Mouse (Mus musculus): ENCODE results near the gene Fkbp9. TPM values are rescaled to one million over a fixed set of nuclear protein-coding genes. Genes with fewer than 3 reads are reported as not detected.

The Fkbp9 gene
- polyA plus RNA-seq, 1 experiment, result 19.7 TPM

DNA sequence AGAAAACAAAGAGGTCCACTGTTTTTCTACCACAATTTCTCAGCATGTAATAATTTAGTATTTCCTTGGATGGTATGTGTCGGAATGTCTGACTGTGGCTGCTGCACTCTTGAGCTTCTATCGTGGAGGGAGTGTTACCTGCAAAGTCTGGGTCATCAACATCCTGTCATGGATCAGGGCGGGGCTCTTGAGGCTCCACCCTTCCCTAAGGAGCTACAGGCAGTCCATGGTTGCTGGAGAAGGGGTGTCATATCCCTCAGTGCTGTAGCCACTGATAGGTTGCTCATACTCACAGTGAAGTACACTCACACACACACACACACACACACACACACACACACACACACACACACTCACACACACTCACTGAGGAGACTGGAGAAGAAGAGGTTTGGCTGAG, 6.2 kb upstream of the Fkbp9 start:
- Histone ChIP-seq H3K4me3 (replicated peaks; ENCODE audit: insufficient read depth, low read depth, low read length) (no peak overlapping the region), H3K27ac (ENCODE audit: insufficient read depth, low read length) (no peak overlapping the region), H3K4me1 (ENCODE audit: control insufficient read depth, insufficient read depth, low read length) (no peaks in the 10 kb centered on the region), H3K27me3 (ENCODE audit: control insufficient read depth, insufficient read depth, low read length) (no peaks in the 10 kb centered on the region)
- TF ChIP-seq CTCF (IDR thresholded peaks at IDR 0.05; ENCODE audit: borderline replicate concordance, insufficient read depth, low read depth, low read length) (no peak), POLR2A (IDR thresholded peaks at IDR 0.05; ENCODE audit: borderline replicate concordance, insufficient read depth, low read length) (no peak)
- DNase-seq, result no peak
- WGBS, result 59% methylated on average over 3 of the region's 3 CpGs

DNA sequence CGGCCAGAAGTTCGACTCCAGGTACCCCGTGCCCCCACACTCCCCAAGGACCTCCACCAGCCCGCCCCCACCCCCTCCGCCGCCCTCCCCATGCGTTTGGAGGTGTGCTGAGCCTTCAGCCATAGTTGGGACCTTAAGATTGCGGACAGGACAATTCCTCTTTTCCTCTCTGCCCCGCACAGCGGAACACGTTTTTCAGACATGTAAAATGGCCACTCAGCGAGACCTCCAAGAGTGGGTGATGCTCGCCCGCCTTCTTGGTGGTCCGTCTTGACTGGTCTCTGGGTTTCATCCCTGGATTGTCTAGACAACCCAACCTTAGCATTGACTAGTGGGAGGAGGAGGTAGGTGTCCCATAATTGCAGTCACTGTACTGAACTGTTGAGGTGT, 543 bp downstream of the Fkbp9 start:
- Histone ChIP-seq H3K27me3 (ENCODE audit: control insufficient read depth, insufficient read depth, low read length) (no peaks in the 10 kb centered on the region), H3K4me3 (replicated peaks; ENCODE audit: insufficient read depth, low read depth, low read length) (peak overlapping the region; percentile 6), H3K4me1 (ENCODE audit: control insufficient read depth, insufficient read depth, low read length) (no peaks in the 10 kb centered on the region), H3K27ac (ENCODE audit: insufficient read depth, low read length) (no peak overlapping the region)
- 9% methylated on average over 15 of the region's 15 CpGs for WGBS
- TF ChIP-seq POLR2A (IDR thresholded peaks at IDR 0.05; ENCODE audit: borderline replicate concordance, insufficient read depth, low read length) (no peak), CTCF (IDR thresholded peaks at IDR 0.05; ENCODE audit: borderline replicate concordance, insufficient read depth, low read depth, low read length) (no peak)
- no peak for DNase-seq

DNA sequence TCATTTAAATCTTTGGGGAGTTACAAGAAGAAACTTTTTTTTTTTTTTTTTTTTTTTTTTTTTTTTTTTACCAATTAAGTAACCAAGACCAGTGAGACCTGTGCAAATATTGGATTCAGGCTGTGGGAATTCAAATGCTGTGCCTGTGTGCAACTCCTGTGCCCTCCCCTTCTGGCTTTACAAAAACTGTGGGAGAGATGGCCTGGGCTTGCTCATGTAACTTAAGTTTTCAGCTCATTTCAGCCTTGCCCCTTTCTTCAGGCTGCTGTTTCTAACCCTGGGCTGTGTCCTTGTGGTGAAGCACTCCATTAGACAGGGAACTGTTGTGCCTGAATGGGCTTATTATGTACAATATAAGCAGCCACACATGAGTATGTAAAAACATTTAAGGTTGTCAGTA, 971 bp downstream of the Fkbp9 start:
- no peak overlapping the region for H3K27ac ChIP-seq (ENCODE audit: insufficient read depth, low read length)
- H3K27me3 ChIP-seq (ENCODE audit: control insufficient read depth, insufficient read depth, low read length), result no peaks in the 10 kb centered on the region
- H3K4me3 ChIP-seq (replicated peaks; ENCODE audit: insufficient read depth, low read depth, low read length), result no peak overlapping the region
- no peak for DNase-seq
- H3K4me1 ChIP-seq (ENCODE audit: control insufficient read depth, insufficient read depth, low read length), result no peaks in the 10 kb centered on the region
- TF ChIP-seq CTCF (IDR thresholded peaks at IDR 0.05; ENCODE audit: borderline replicate concordance, insufficient read depth, low read depth, low read length) (no peak), POLR2A (IDR thresholded peaks at IDR 0.05; ENCODE audit: borderline replicate concordance, insufficient read depth, low read length) (no peak)

DNA sequence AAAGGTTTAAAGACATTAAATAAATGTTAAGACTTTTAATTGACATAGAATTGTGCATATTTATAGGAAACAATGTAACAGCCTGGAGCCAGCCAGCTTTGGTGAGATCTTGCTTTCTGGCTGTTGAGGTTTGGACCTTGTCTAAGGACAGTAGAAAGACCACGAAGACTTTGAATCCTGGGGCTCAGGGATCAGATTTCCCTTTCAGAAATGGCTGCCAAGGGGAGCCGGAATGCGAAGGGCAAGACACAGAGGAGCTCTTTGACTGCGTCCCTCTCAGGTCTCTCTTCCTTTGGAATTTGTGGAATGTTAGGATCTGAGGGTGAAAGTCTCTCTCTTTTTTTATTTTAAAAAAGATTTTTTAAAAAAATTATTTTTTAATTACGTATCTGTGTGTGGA, 2.9 kb downstream of the Fkbp9 start:
- WGBS, result 71% methylated on average over 5 of the region's 5 CpGs
- H3K4me1 ChIP-seq (ENCODE audit: control insufficient read depth, insufficient read depth, low read length), result no peaks in the 10 kb centered on the region
- H3K27ac ChIP-seq (ENCODE audit: insufficient read depth, low read length), result no peak overlapping the region
- no peaks in the 10 kb centered on the region for H3K27me3 ChIP-seq (ENCODE audit: control insufficient read depth, insufficient read depth, low read length)
- TF ChIP-seq POLR2A (IDR thresholded peaks at IDR 0.05; ENCODE audit: borderline replicate concordance, insufficient read depth, low read length) (no peak), CTCF (IDR thresholded peaks at IDR 0.05; ENCODE audit: borderline replicate concordance, insufficient read depth, low read depth, low read length) (no peak)
- no peak for DNase-seq
- no peak overlapping the region for H3K4me3 ChIP-seq (replicated peaks; ENCODE audit: insufficient read depth, low read depth, low read length)

DNA sequence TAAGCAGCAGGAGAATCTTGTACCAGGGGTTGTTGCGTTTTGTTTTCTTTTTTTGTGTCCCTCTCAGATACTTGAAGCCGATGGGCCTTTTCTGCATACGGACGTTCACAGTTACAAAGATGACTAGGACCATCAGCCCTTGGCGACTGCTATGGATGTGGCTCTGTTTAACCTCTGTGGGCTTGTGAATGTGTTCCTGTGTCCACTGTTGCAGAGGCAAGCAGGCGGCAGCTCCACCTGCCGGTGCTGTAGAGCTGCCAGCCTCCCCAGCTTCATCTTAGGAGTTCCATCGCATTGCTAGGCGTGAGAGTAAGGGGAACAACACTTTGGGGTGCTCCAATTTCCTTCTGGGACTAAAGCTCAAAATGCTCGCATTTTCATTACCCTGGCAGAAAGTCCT, 3.7 kb downstream of the Fkbp9 start:
- no peak for DNase-seq
- no peaks in the 10 kb centered on the region for H3K27me3 ChIP-seq (ENCODE audit: control insufficient read depth, insufficient read depth, low read length)
- no peak overlapping the region for H3K27ac ChIP-seq (ENCODE audit: insufficient read depth, low read length)
- H3K4me1 ChIP-seq (ENCODE audit: control insufficient read depth, insufficient read depth, low read length), result no peaks in the 10 kb centered on the region
- H3K4me3 ChIP-seq (replicated peaks; ENCODE audit: insufficient read depth, low read depth, low read length), result no peak overlapping the region
- no peak; the same call in 1 of the 2 replicates for TF ChIP-seq CTCF (IDR thresholded peaks at IDR 0.05; ENCODE audit: borderline replicate concordance, insufficient read depth, low read depth, low read length)
- no peak for TF ChIP-seq POLR2A (IDR thresholded peaks at IDR 0.05; ENCODE audit: borderline replicate concordance, insufficient read depth, low read length)
- 70% methylated on average over 10 of the region's 10 CpGs for WGBS

DNA sequence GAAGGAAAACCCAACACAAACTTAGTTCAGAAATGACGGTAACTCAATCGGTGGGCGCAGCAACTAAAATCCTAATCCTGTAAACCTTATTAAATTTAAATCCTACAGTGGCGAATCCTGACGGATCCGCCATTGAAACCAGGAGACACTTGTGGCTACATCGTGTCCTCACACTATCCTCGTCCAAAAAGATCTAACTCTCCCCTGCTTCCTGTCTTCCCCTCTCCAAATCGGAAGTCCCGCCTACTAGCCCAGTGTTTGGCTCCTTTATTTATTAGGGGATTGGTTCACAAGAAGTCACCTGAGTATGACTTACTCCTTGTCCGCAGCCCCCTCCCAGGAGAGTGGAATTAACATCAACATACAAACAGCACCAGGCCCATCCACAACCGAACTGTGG, 5.3 kb downstream of the Fkbp9 start:
- Histone ChIP-seq H3K4me3 (replicated peaks; ENCODE audit: insufficient read depth, low read depth, low read length) (no peak overlapping the region), H3K27me3 (ENCODE audit: control insufficient read depth, insufficient read depth, low read length) (no peaks in the 10 kb centered on the region), H3K4me1 (ENCODE audit: control insufficient read depth, insufficient read depth, low read length) (no peaks in the 10 kb centered on the region), H3K27ac (ENCODE audit: insufficient read depth, low read length) (no peak overlapping the region)
- WGBS, result 96% methylated on average over 12 of the region's 12 CpGs
- no peak for DNase-seq
- no peak for TF ChIP-seq POLR2A (IDR thresholded peaks at IDR 0.05; ENCODE audit: borderline replicate concordance, insufficient read depth, low read length)
- no peak for TF ChIP-seq CTCF (IDR thresholded peaks at IDR 0.05; ENCODE audit: borderline replicate concordance, insufficient read depth, low read depth, low read length)

DNA sequence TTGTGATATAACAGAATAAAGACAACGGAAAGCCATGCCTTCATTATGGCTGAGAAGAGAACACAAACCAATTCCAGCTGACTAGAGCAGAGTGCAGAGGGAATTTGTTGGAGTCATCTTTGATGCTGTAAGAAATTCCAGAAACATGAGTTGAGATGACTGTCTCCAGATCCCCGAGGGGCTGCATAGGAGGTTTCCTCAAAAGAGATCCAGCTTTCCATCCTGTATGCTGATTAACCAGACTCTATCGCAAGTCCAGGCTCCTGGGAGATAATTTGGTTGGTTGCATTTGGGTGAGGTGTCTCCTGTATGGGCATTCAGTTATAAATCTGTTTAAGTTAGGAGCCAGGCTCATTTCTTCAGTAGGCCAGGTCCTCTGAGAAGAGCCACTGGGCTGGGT, 5.8 kb downstream of the Fkbp9 start:
- 89% methylated on average over 3 of the region's 3 CpGs for WGBS
- DNase-seq, result no peak

DNA sequence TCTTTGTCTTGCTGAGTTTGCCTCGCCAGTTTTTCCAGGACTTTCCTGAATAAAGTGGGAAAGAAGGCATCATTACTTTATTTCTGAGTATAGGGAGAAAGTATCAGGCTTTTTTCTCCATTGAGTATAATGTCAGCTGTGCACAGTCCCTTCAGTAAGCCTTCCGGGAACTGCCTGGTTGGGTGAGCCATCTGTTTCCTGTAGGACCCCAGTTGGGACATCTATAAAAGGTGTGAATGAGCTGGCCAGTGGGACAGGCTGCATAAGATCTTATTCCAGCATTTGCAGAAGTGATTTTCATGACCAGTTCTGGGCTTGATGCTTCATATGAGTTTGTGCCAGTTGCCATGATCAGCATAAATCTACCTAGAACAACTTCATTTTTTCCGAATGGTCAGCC, 11.4 kb downstream of the Fkbp9 start:
- no peak for DNase-seq
- TF ChIP-seq POLR2A (IDR thresholded peaks at IDR 0.05; ENCODE audit: borderline replicate concordance, insufficient read depth, low read length) (no peak), CTCF (IDR thresholded peaks at IDR 0.05; ENCODE audit: borderline replicate concordance, insufficient read depth, low read depth, low read length) (no peak)
- Histone ChIP-seq H3K4me1 (ENCODE audit: control insufficient read depth, insufficient read depth, low read length) (no peaks in the 10 kb centered on the region), H3K4me3 (replicated peaks; ENCODE audit: insufficient read depth, low read depth, low read length) (no peak overlapping the region), H3K27me3 (ENCODE audit: control insufficient read depth, insufficient read depth, low read length) (no peaks in the 10 kb centered on the region), H3K27ac (ENCODE audit: insufficient read depth, low read length) (no peak overlapping the region)
- 57% methylated on average over 3 of the region's 3 CpGs for WGBS

More for the DNA sequence above, 5.8 kb downstream of the Fkbp9 start:
- H3K27me3 ChIP-seq (ENCODE audit: control insufficient read depth, insufficient read depth, low read length), result no peaks in the 10 kb centered on the region
- H3K4me1 ChIP-seq (ENCODE audit: control insufficient read depth, insufficient read depth, low read length), result no peaks in the 10 kb centered on the region
- TF ChIP-seq CTCF (IDR thresholded peaks at IDR 0.05; ENCODE audit: borderline replicate concordance, insufficient read depth, low read depth, low read length), result no peak
- TF ChIP-seq POLR2A (IDR thresholded peaks at IDR 0.05; ENCODE audit: borderline replicate concordance, insufficient read depth, low read length), result no peak
- H3K4me3 ChIP-seq (replicated peaks; ENCODE audit: insufficient read depth, low read depth, low read length), result no peak overlapping the region
- H3K27ac ChIP-seq (ENCODE audit: insufficient read depth, low read length), result no peak overlapping the region

Data from cerebellum, adult 2 months (tissue).